Mouse (Mus musculus): ENCODE measurements around the gene Ugt1a8.

The Ugt1a8 gene

GRCm38 (mm10) chr1:88260114-88260513 is 172.5 kb downstream of the Ugt1a8 start:
- no peak for DNase-seq (ENCODE audit: low spot score)

- DNase-seq (ENCODE audit: low spot score), result no peak
Measured at GRCm38 (mm10) chr1:88260604-88261377, 173.2 kb downstream of the Ugt1a8 start.

- DNase-seq (ENCODE audit: low spot score), result no peak
Measured at GRCm38 (mm10) chr1:88261706-88262105, 174.1 kb downstream of the Ugt1a8 start.

- DNase-seq (ENCODE audit: low spot score), result no peak
Measured at GRCm38 (mm10) chr1:88262255-88262654, 174.6 kb downstream of the Ugt1a8 start.

GRCm38 (mm10) chr1:88262961-88263360 is 175.3 kb downstream of the Ugt1a8 start:
- no peak for DNase-seq (ENCODE audit: low spot score)

- DNase-seq (ENCODE audit: low spot score), result no peak
Measured at GRCm38 (mm10) chr1:88263778-88264177, 176.2 kb downstream of the Ugt1a8 start.

- DNase-seq (ENCODE audit: low spot score), result no peak
Measured at GRCm38 (mm10) chr1:88264237-88264868, 176.7 kb downstream of the Ugt1a8 start.

- no peak for DNase-seq (ENCODE audit: low spot score)
Measured at GRCm38 (mm10) chr1:88264869-88265240, 177.2 kb downstream of the Ugt1a8 start.

GRCm38 (mm10) chr1:88266123-88266522 is 178.5 kb downstream of the Ugt1a8 start:
- no peak for DNase-seq (ENCODE audit: low spot score)

GRCm38 (mm10) chr1:88267489-88267888 is 179.9 kb downstream of the Ugt1a8 start:
- DNase-seq (ENCODE audit: low spot score), result no peak

- no peak for DNase-seq (ENCODE audit: low spot score)
Measured at GRCm38 (mm10) chr1:88268070-88268469, 180.5 kb downstream of the Ugt1a8 start.

All from left cerebral cortex, adult 11 months (tissue).